Mouse (Mus musculus): ENCODE results near the gene Timm8a2.

DNA sequence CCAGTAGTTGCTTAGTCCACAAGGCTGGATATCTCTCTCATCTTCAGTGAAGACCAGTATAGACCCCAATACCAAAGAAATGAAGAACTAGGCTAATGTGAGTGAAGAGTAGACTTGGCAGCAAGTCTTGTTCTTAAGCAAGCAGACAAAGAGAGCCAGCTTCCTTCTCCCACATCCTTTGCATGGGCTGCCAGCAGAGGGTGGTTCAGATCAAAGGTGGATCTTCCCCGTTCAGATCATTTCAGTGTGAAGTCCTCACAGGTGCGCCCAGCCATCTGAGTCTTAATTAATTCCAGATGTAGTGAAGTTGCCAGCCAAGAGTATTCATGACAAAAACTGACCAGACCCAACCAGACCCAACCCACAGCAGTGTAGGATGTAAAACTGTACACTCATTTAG is 16.5 kb upstream of the Timm8a2 start:
- TF ChIP-seq CTCF (IDR thresholded peaks at IDR 0.05; ENCODE audit: control insufficient read depth, insufficient read depth, insufficient read length) = no peak
- no peak for TF ChIP-seq USF1 (IDR thresholded peaks at IDR 0.05; ENCODE audit: low read depth)
- no peak for TF ChIP-seq MAX (IDR thresholded peaks at IDR 0.05)
- TF ChIP-seq CEBPB (IDR thresholded peaks at IDR 0.05; ENCODE audit: low read depth) = no peak
- no peak for TF ChIP-seq FOSL1 (IDR thresholded peaks at IDR 0.05; ENCODE audit: insufficient read depth, low read length, poor library complexity, severe bottlenecking)
- TF ChIP-seq MYOD1 (IDR thresholded peaks at IDR 0.05; ENCODE audit: control insufficient read depth, insufficient read length, low read depth) = no peak
- TF ChIP-seq MYOG (IDR thresholded peaks at IDR 0.05; ENCODE audit: control insufficient read depth, extremely low read depth, insufficient read length) = no peak

Data from C2C12 (cell line).